Mouse (Mus musculus) megakaryocyte-erythroid progenitor cell, adult 5 weeks (primary cell): ENCODE results near the gene Frmd6. TPM values are rescaled to one million over a fixed set of nuclear protein-coding genes. Genes with fewer than 3 reads are reported as not detected.

ENCODE experiments used
- polyA plus RNA-seq: library from polyadenylated mRNA; stranded (reverse); fragments of >175 nt; gene quantifications from 2 replicates; pipeline ENCODE4 v1.2.3, GENCODE M21; 2012

Frmd6 gene
- 5.8 and 6.0 TPM in 2 replicates for polyA plus RNA-seq

GRCm38 (mm10) chr12:70824729-70825650, at the start of gene Frmd6:
Frmd6 (plus strand) TSS chr12:70825514.

DNA sequence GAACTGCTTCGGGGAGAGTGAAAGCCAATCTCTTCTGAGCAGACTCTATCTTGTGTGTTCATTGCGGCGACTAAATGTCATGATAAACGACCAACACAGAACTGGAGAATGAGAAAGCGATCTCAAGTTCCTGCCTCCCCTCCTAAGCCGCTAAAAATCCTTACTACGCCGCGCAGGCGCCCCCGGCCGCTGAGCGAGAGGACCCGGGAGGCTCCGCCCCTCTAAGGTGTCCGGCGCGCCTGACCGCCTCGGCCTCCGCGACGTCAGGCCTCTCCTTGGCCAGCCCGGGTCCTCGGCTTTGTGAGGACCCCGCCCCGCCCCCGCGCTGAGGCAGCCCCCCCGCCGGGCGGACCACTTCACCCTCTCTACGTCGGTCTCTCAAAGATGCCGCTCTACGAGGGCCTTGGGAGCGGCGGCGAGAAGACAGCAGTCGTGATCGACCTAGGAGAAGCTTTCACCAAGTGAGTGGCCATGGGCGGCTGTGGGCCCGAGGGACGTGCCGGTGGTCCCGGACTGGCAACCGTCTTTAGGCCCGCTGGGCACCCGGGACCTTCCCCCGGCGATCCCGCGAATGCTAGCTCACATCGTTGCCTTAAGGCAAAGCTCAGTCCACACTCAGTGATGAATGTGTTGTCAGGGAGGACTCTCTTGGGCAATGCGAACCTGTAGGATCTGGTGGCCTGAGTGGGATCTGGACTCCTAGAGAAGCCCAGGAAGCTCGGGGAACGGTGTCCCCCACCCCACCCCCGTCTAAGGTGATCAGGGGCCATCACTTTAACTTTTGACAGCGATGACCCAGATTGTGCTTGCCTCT, 112.5 kb downstream of the Frmd6 start, which contains the start of gene Actr10:
Gene Actr10 (plus strand): TSS at position 287 of the 814 bp plus-strand sequence.

Other genes with a start within 250 kb of the Frmd6 start
- gene Actr10, start 112.3 kb downstream of the Frmd6 start, polyA plus RNA-seq: 2.8 and 3.4 TPM in 2 replicates
- 29.3 and 31.8 TPM in 2 replicates for gene Psma3, start 149.1 kb downstream of the Frmd6 start, polyA plus RNA-seq
- gene Arid4a, start 190.5 kb downstream of the Frmd6 start, polyA plus RNA-seq: 12.7 and 22.0 TPM in 2 replicates